Mouse (Mus musculus) myocyte (in vitro differentiated cells): ENCODE measurements at regions not wholly inside any gene's neighbourhood (a gene's known extent, or its start where the extent isn't known, plus 50 kb on each side); places are given as distances from the start of the nearest gene placed in this dataset.

Experiments used
- H3K27me3 ChIP-seq: one replicate; pipeline ENCODE4 v1.6.1; 2011; ENCODE audit not compliant: control insufficient read depth, insufficient read depth, insufficient read length
- H3K36me3 ChIP-seq: one replicate; pipeline ENCODE4 v1.6.1; 2011; ENCODE audit not compliant: control insufficient read depth, insufficient read depth
- H3K4me2 ChIP-seq: one replicate; pipeline ENCODE4 v1.6.1; 2011; ENCODE audit warnings: low read depth, control low read depth
- H3K4me3 ChIP-seq: one replicate; pipeline ENCODE4 v1.5.1; 2011; ENCODE audit warnings: mild to moderate bottlenecking, control low read depth, moderate library complexity
- H3K79me2 ChIP-seq: one replicate; pipeline ENCODE4 v1.6.1; 2011; ENCODE audit not compliant: control insufficient read depth, insufficient read depth
- H3ac ChIP-seq: one replicate; pipeline ENCODE4 v1.6.1; 2011; ENCODE audit not compliant: control insufficient read depth, insufficient read length
- CEBPB ChIP-seq: IDR thresholded peaks from 2 replicates; pipeline ENCODE4 v1.6.1; 2011; ENCODE audit warnings: mild to moderate bottlenecking, moderate library complexity; ENCODE audit not compliant: poor library complexity, insufficient read depth, severe bottlenecking
- E2F4 ChIP-seq: IDR thresholded peaks from one replicate; pipeline ENCODE4 v1.6.1; 2011; ENCODE audit warnings: mild to moderate bottlenecking, control low read depth, moderate library complexity; ENCODE audit not compliant: insufficient read depth
- MAX ChIP-seq: IDR thresholded peaks from one replicate; pipeline ENCODE4 v1.6.1; 2011; ENCODE audit warnings: low read depth, mild to moderate bottlenecking, control low read depth
- MYOD1 ChIP-seq, 3 experiments: IDR thresholded peaks; one replicate each; pipeline ENCODE4 v1.6.1; 2011; ENCODE audit warnings: control low read depth in 2 of 3, low read depth in 2 of 3, mild to moderate bottlenecking in 2 of 3, moderate library complexity in 1 of 3; ENCODE audit not compliant: insufficient read length in 2 of 3, control insufficient read depth in 1 of 3
- MYOG ChIP-seq, 3 experiments: IDR thresholded peaks; one replicate each; pipeline ENCODE4 v1.6.1; 2011; ENCODE audit warnings: control low read depth in 2 of 3, low read depth in 2 of 3, mild to moderate bottlenecking in 2 of 3; ENCODE audit not compliant: insufficient read length in 2 of 3, control insufficient read depth in 1 of 3, insufficient read depth in 1 of 3
- POLR2A ChIP-seq: IDR thresholded peaks from one replicate; pipeline ENCODE4 v1.6.1; 2011; ENCODE audit warnings: low read depth, mild to moderate bottlenecking, control low read depth, moderate library complexity; ENCODE audit not compliant: insufficient read length
- POLR2AphosphoS2 ChIP-seq: IDR thresholded peaks from one replicate; pipeline ENCODE4 v1.6.1; 2011; ENCODE audit warnings: low read depth, control low read depth; ENCODE audit not compliant: insufficient read length
- REST ChIP-seq: IDR thresholded peaks from one replicate; pipeline ENCODE4 v1.6.1; 2011; ENCODE audit warnings: mild to moderate bottlenecking, control low read depth, moderate library complexity; ENCODE audit not compliant: insufficient read depth, insufficient read length
- SRF ChIP-seq: IDR thresholded peaks from one replicate; pipeline ENCODE4 v1.6.1; 2011; ENCODE audit warnings: low read depth; ENCODE audit not compliant: control insufficient read depth, insufficient read length
- TCF12 ChIP-seq: IDR thresholded peaks from one replicate; pipeline ENCODE4 v1.6.1; 2011; ENCODE audit warnings: mild to moderate bottlenecking, control low read depth; ENCODE audit not compliant: poor library complexity, insufficient read depth, severe bottlenecking
- TCF3 ChIP-seq: IDR thresholded peaks from one replicate; pipeline ENCODE4 v1.6.1; 2011; ENCODE audit warnings: low read depth, control low read depth; ENCODE audit not compliant: insufficient read length
- USF1 ChIP-seq: IDR thresholded peaks from one replicate; pipeline ENCODE4 v1.6.1; 2011; ENCODE audit warnings: low read depth, mild to moderate bottlenecking, control low read depth, moderate library complexity

- Histone ChIP-seq H3K36me3 (no peaks in the 10 kb centered on the region), H3ac (no peak overlapping the region), H3K79me2 (no peaks in the 10 kb centered on the region), H3K4me3 (no peak overlapping the region), H3K4me2 (no peak overlapping the region), H3K27me3 (no peaks in the 10 kb centered on the region)
- TF ChIP-seq POLR2AphosphoS2 (no peak), CEBPB (no peak), TCF3 (no peak), SRF (no peak), MYOD1 (IDR thresholded peaks at IDR 0.05; ENCODE audit: control insufficient read depth in 1 of 3, insufficient read length in 2 of 3, low read depth in 2 of 3) (no peak), E2F4 (no peak), MAX (no peak), POLR2A (no peak), TCF12 (no peak), USF1 (no peak), REST (no peak), MYOG (IDR thresholded peaks at IDR 0.05; ENCODE audit: control insufficient read depth in 1 of 3, insufficient read depth in 1 of 3, insufficient read length in 2 of 3, low read depth in 2 of 3) (no peak)
These were observed 310.4 kb downstream of the Cog6 start for GRCm38 (mm10) chr3:52706626-52707025.

- H3K36me3 ChIP-seq = no peaks in the 10 kb centered on the region
- H3K4me3 ChIP-seq = no peak overlapping the region
- H3K27me3 ChIP-seq = no peaks in the 10 kb centered on the region
- no peak overlapping the region for H3K4me2 ChIP-seq
- TF ChIP-seq TCF3 = no peak
- no peak for TF ChIP-seq POLR2A
- TF ChIP-seq POLR2AphosphoS2 = no peak
- no peak for TF ChIP-seq SRF
- no peak for TF ChIP-seq MYOD1 (IDR thresholded peaks at IDR 0.05; ENCODE audit: control insufficient read depth in 1 of 3, insufficient read length in 2 of 3, low read depth in 2 of 3)
- TF ChIP-seq REST = no peak
- TF ChIP-seq CEBPB = no peak
- no peak for TF ChIP-seq E2F4
- TF ChIP-seq USF1 = no peak
- H3K79me2 ChIP-seq = no peaks in the 10 kb centered on the region
- H3ac ChIP-seq = no peak overlapping the region
These were observed 313.3 kb downstream of the Cog6 start for GRCm38 (mm10) chr3:52703751-52704150.

GRCm38 (mm10) chr3:52702962-52703361 is 314.1 kb downstream of the Cog6 start:
- Histone ChIP-seq H3K79me2 (no peaks in the 10 kb centered on the region), H3ac (no peak overlapping the region), H3K27me3 (no peaks in the 10 kb centered on the region), H3K4me2 (no peak overlapping the region), H3K4me3 (no peak overlapping the region), H3K36me3 (no peaks in the 10 kb centered on the region)
- TF ChIP-seq MAX = no peak
- no peak for TF ChIP-seq REST
- TF ChIP-seq POLR2A = no peak
- TF ChIP-seq TCF12 = no peak
- TF ChIP-seq MYOD1 (IDR thresholded peaks at IDR 0.05; ENCODE audit: control insufficient read depth in 1 of 3, insufficient read length in 2 of 3, low read depth in 2 of 3) = no peak
- no peak for TF ChIP-seq CEBPB
- no peak for TF ChIP-seq E2F4
- TF ChIP-seq POLR2AphosphoS2 = no peak

- Histone ChIP-seq H3K36me3 (no peaks in the 10 kb centered on the region), H3K27me3 (no peaks in the 10 kb centered on the region), H3K79me2 (no peaks in the 10 kb centered on the region), H3ac (no peak overlapping the region), H3K4me3 (no peak overlapping the region), H3K4me2 (no peak overlapping the region)
- TF ChIP-seq USF1 (no peak), CEBPB (no peak), TCF12 (no peak), REST (no peak), TCF3 (no peak), MAX (no peak), E2F4 (no peak), SRF (no peak), MYOG (IDR thresholded peaks at IDR 0.05; ENCODE audit: control insufficient read depth in 1 of 3, insufficient read depth in 1 of 3, insufficient read length in 2 of 3, low read depth in 2 of 3) (no peak), POLR2AphosphoS2 (no peak), MYOD1 (IDR thresholded peaks at IDR 0.05; ENCODE audit: control insufficient read depth in 1 of 3, insufficient read length in 2 of 3, low read depth in 2 of 3) (no peak), POLR2A (no peak)
These were observed 315.4 kb downstream of the Cog6 start for GRCm38 (mm10) chr3:52701601-52702000.

- TF ChIP-seq E2F4 (no peak), TCF12 (no peak), MYOG (IDR thresholded peaks at IDR 0.05; ENCODE audit: control insufficient read depth in 1 of 3, insufficient read depth in 1 of 3, insufficient read length in 2 of 3, low read depth in 2 of 3) (no peak), POLR2A (no peak), CEBPB (no peak), TCF3 (no peak), REST (no peak), SRF (no peak), MAX (no peak), USF1 (no peak), MYOD1 (IDR thresholded peaks at IDR 0.05; ENCODE audit: control insufficient read depth in 1 of 3, insufficient read length in 2 of 3, low read depth in 2 of 3) (no peak), POLR2AphosphoS2 (no peak)
- Histone ChIP-seq H3K4me2 (no peak overlapping the region), H3K4me3 (no peak overlapping the region), H3ac (no peak overlapping the region), H3K79me2 (no peaks in the 10 kb centered on the region), H3K27me3 (no peaks in the 10 kb centered on the region), H3K36me3 (no peaks in the 10 kb centered on the region)
These were observed 323.2 kb downstream of the Cog6 start for GRCm38 (mm10) chr3:52693813-52694212.
